Mouse (Mus musculus) spleen, postnatal 14 days (tissue): ENCODE results near the gene Adipor2.
"Not testable (repeated sequence)": the region's sequence is repeated elsewhere in the genome, so short reads cannot be mapped to it uniquely, and the experiment has no call there.

Source experiments
- DNase-seq, 2 experiments: peaks; one replicate each; pipeline ENCODE4 v3.0.0; 2021 to 2022; ENCODE audit warnings: low spot score in 2 of 2

Adipor2 gene

GRCm38 (mm10) chr6:119390728-119391127, 26.8 kb downstream of the Adipor2 start:
- DNase-seq: no peak

GRCm38 (mm10) chr6:119389089-119389488, 28.4 kb downstream of the Adipor2 start:
- DNase-seq: no peak

GRCm38 (mm10) chr6:119388650-119389012, 28.9 kb downstream of the Adipor2 start:
- peak; percentile 91 to 95 for DNase-seq

- peak; percentile 14 to 36 for DNase-seq
Observed at GRCm38 (mm10) chr6:119387801-119388649, 29.5 kb downstream of the Adipor2 start.

- DNase-seq: no peak
Observed at GRCm38 (mm10) chr6:119386821-119387220, 30.7 kb downstream of the Adipor2 start.

- no peak for DNase-seq
Observed at GRCm38 (mm10) chr6:119386421-119386820, 31.1 kb downstream of the Adipor2 start.

- no peak for DNase-seq
Observed at GRCm38 (mm10) chr6:119385668-119386067, 31.8 kb downstream of the Adipor2 start.

- no peak for DNase-seq
Observed at GRCm38 (mm10) chr6:119378631-119379030, 38.9 kb downstream of the Adipor2 start.

- no peak for DNase-seq
Observed at GRCm38 (mm10) chr6:119377613-119378012, 39.9 kb downstream of the Adipor2 start.

GRCm38 (mm10) chr6:119375035-119375434, 42.5 kb downstream of the Adipor2 start:
- DNase-seq: no peak

GRCm38 (mm10) chr6:119373000-119373705, 44.4 kb downstream of the Adipor2 start:
- DNase-seq: no peak

GRCm38 (mm10) chr6:119372237-119372636, 45.3 kb downstream of the Adipor2 start:
- DNase-seq: no peak

- no peak for DNase-seq
Observed at GRCm38 (mm10) chr6:119371624-119372023, 45.9 kb downstream of the Adipor2 start.

- DNase-seq: no peak
Observed at GRCm38 (mm10) chr6:119367382-119367781, 50.1 kb downstream of the Adipor2 start.

GRCm38 (mm10) chr6:119366800-119367199, 50.7 kb downstream of the Adipor2 start:
- DNase-seq: not testable (repeated sequence)

- DNase-seq: no peak
Observed at GRCm38 (mm10) chr6:119363593-119363992, 53.9 kb downstream of the Adipor2 start.

- no peak for DNase-seq
Observed at GRCm38 (mm10) chr6:119360925-119361702, 56.4 kb downstream of the Adipor2 start.

- DNase-seq: not testable (repeated sequence)
Observed at GRCm38 (mm10) chr6:119360250-119360649, 57.3 kb downstream of the Adipor2 start.

- no peak for DNase-seq
Observed at GRCm38 (mm10) chr6:119358020-119358571, 59.4 kb downstream of the Adipor2 start.

GRCm38 (mm10) chr6:119352501-119352900, 65.0 kb downstream of the Adipor2 start:
- no peak for DNase-seq

- no peak for DNase-seq
Observed at GRCm38 (mm10) chr6:119351656-119352055, 65.8 kb downstream of the Adipor2 start.

- no peak for DNase-seq
Observed at GRCm38 (mm10) chr6:119350703-119351198, 66.8 kb downstream of the Adipor2 start.
